Mouse (Mus musculus): Measurements from ENCODE around the gene Psip1.

DNA sequence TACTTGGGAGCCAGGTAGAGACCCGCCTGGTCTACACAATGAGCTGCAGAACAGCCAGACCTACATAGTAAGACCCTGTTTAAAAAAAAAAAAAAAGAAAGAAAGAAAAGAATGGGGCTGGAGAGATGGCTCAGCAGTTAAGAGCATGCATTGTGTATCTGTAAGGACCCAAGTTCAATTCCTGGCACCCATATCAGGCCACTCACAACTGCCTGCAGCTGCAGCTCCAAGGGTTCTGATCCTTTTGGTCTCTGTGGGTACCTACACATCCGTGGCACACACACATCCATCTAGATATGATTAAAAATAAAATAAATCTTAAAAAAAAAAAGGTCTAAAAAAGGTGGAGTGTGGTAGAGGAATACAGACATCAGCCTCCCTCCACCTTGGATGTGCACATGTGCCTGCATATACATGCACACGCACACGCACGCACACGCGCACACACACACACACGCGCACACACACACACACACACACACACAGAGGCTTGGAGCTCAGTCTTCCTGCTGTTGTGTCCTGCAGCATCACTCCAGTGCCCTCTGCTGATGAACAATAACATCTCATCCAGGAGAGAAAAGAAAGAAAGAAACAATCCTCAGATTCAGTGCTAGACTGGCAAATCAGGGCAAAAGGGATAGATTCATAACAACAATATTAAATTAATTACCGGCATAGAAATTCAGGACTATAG is 28.9 kb upstream of the Psip1 start:
- TF ChIP-seq HCFC1 (IDR thresholded peaks at IDR 0.05; ENCODE audit: borderline replicate concordance, insufficient read depth, low read length), result no peak
- no peak for TF ChIP-seq ZC3H11A (IDR thresholded peaks at IDR 0.05; ENCODE audit: borderline replicate concordance, low read depth, low read length)
- TF ChIP-seq ZNF384 (IDR thresholded peaks at IDR 0.05; ENCODE audit: low read depth, low read length), result no peak
